Mouse (Mus musculus): ENCODE data around the gene Tmem274. TPM values are rescaled to one million over a fixed set of nuclear protein-coding genes. Genes with fewer than 3 reads are reported as not detected.

Tmem274 gene
- polyA plus RNA-seq, 2 experiments = not detected

GRCm38 (mm10) chr4:149444465-149444864 lies 32.7 kb upstream of the Tmem274 start:
- H3K9ac ChIP-seq (replicated peaks) = no peak overlapping the region
- peak overlapping the region; percentile 79 for H3K4me2 ChIP-seq (ENCODE audit: low read depth)
- TF ChIP-seq EP300 (IDR thresholded peaks at IDR 0.05; ENCODE audit: low read depth) = no peak
- no peak for TF ChIP-seq CTCF (IDR thresholded peaks at IDR 0.05; ENCODE audit: low read depth)

DNA sequence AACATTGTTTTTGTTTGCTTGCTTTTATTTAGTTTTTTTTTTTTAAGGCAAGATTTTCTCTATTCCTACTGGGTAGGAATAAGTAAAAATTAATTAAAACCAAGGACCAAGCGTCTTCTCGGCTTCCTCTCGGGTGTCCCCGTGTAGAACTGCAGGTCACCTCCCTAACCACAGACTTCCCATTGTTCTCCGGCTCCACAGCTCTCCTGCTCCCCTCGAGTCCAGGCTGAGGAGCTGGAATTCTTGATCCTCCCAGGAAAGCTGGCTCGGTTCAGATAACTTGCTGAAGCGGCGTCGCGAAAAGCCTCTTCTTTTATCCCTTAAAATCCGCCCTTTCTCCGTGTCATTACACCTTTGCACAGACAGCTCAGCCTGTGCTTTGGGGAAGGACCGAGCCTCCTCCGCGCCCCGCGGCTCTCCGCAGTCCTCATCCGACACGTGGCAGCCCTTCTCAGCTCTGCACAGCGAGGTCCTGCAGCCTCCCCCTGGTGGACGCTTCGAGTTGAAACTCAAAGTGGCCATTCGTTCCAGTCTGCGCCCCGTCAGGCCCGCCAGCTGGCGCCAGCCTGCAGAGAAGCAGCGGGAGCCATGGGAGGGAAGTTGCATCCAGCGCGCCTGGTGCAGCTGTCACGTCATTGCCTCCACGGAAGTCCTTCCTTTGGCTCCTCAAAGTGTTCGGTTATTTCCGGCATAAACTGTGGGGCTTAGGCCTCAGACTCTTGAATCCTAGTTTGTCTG lies 32.0 kb upstream of the Tmem274 start:
- no peaks in the 10 kb centered on the region for H3K36me3 ChIP-seq (replicated peaks; ENCODE audit: control insufficient read depth, insufficient read depth, low read depth)
- peaks cover 4 to 18% of the 10 kb centered on the region in 2 experiments; a peak in 3 of 4 replicates for H3K4me1 ChIP-seq (replicated peaks; ENCODE audit: control insufficient read depth in 2 of 2, insufficient read depth in 2 of 2, low read length in 1 of 2)
- no peaks in the 10 kb centered on the region for H3K27me3 ChIP-seq (ENCODE audit: control insufficient read depth, insufficient read depth, low read length)
- peak overlapping the region; percentile 6 for H3K27ac ChIP-seq
- H3K4me3 ChIP-seq (ENCODE audit: insufficient read depth in 1 of 2, low read depth in 2 of 2, low read length in 2 of 2) = peak overlapping the region; percentile 39 to 45
- H3K9ac ChIP-seq (replicated peaks) = peak overlapping the region; percentile 51
- DNase-seq (ENCODE audit: low read depth in 3 of 3, low spot score in 3 of 3) (peak; percentile 78 to 80 (median 79)), ATAC-seq (ENCODE audit: insufficient read depth) (peak; percentile 90)
- no peak for TF ChIP-seq EP300 (IDR thresholded peaks at IDR 0.05; ENCODE audit: low read depth)
- TF ChIP-seq CTCF (IDR thresholded peaks at IDR 0.05; ENCODE audit: low read depth) = peak; percentile 96
- no peaks in the 10 kb centered on the region for H3K9me3 ChIP-seq (ENCODE audit: control insufficient read depth, low read length)
- WGBS (ENCODE audit: insufficient replicate concordance) = under 1% methylated on average over 36 of the region's 36 CpGs
- H3K4me2 ChIP-seq (ENCODE audit: low read depth) = peak overlapping the region; percentile 79

More at GRCm38 (mm10) chr4:149444465-149444864, 32.7 kb upstream of the Tmem274 start:
- no peak for ATAC-seq (ENCODE audit: insufficient read depth)
- H3K27me3 ChIP-seq (ENCODE audit: control insufficient read depth, insufficient read depth, low read length) = no peaks in the 10 kb centered on the region
- no peak for DNase-seq (ENCODE audit: low read depth in 3 of 3, low spot score in 3 of 3)
- H3K36me3 ChIP-seq (replicated peaks; ENCODE audit: control insufficient read depth, insufficient read depth, low read depth) = no peaks in the 10 kb centered on the region
- 34% methylated on average over 1 of the region's 1 CpGs for WGBS (ENCODE audit: insufficient replicate concordance)
- H3K4me3 ChIP-seq (ENCODE audit: insufficient read depth in 1 of 2, low read depth in 2 of 2, low read length in 2 of 2) = no peak overlapping the region
- H3K9me3 ChIP-seq (ENCODE audit: control insufficient read depth, low read length) = no peaks in the 10 kb centered on the region
- H3K4me1 ChIP-seq (replicated peaks; ENCODE audit: control insufficient read depth in 2 of 2, insufficient read depth in 2 of 2, low read length in 1 of 2) = peaks cover 4 to 22% of the 10 kb centered on the region in 2 experiments; a peak in 3 of 4 replicates
- H3K27ac ChIP-seq = no peak overlapping the region

DNA sequence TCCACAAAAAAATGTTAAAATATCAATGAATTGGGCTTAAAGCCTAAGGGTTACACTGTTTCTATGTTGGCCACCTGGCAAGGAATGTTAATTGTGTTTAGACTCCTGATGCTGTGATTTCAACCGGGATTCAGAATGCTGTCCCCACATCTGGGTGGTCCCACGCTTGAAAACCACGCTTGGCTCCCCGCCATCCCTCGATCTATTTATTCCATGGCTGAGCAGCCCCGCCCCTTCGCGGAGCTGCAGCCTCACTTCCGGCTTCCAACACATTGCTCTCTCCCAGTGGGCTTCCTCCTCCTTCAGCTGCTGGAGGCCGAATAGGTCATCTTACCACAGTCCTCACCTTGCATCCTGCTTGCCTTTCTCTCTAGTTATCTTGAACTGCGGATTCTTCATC lies 31.3 kb upstream of the Tmem274 start:
- peak overlapping the region; percentile 79 for H3K4me2 ChIP-seq (ENCODE audit: low read depth)
- H3K9me3 ChIP-seq (ENCODE audit: control insufficient read depth, low read length) = no peaks in the 10 kb centered on the region
- ATAC-seq (ENCODE audit: insufficient read depth) (peak; percentile 60), DNase-seq (ENCODE audit: low read depth in 3 of 3, low spot score in 3 of 3) (peak in 2 of 3 experiments; percentile 17 to 29)
- no peaks in the 10 kb centered on the region for H3K27me3 ChIP-seq (ENCODE audit: control insufficient read depth, insufficient read depth, low read length)
- TF ChIP-seq EP300 (IDR thresholded peaks at IDR 0.05; ENCODE audit: low read depth) (no peak), CTCF (IDR thresholded peaks at IDR 0.05; ENCODE audit: low read depth) (no peak)
- 4% methylated on average over 11 of the region's 11 CpGs for whole genome bisulfite sequencing (ENCODE audit: insufficient replicate concordance)
- H3K4me1 ChIP-seq (replicated peaks; ENCODE audit: control insufficient read depth in 2 of 2, insufficient read depth in 2 of 2, low read length in 1 of 2) = peaks cover 4 to 18% of the 10 kb centered on the region in 2 experiments; a peak in 3 of 4 replicates
- peak overlapping the region; percentile 51 for H3K9ac ChIP-seq (replicated peaks)
- H3K4me3 ChIP-seq (ENCODE audit: insufficient read depth in 1 of 2, low read depth in 2 of 2, low read length in 2 of 2) = peak overlapping the region; percentile 45 to 53
- H3K36me3 ChIP-seq (replicated peaks; ENCODE audit: control insufficient read depth, insufficient read depth, low read depth) = no peaks in the 10 kb centered on the region
- H3K27ac ChIP-seq = peak overlapping the region; percentile 6

DNA sequence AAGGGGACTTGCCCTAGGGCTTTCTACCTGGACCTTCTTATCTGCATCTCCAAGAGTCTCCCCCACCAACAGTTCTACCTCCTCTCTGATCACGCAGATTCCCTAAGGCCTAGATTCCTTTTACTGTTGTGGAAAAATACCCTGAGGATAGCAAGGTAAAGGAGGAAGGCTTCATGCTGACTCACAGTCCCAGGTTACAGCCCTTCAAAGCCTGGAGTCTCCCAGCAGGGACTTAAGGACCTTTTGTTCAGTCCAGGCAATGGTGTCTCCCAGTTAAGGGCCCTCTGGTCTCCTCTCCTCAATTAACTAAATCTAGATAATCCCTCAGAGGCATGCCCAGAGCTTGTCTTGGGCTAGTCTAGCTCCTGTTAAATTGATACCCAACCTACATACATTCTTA lies 30.9 kb upstream of the Tmem274 start:
- Histone ChIP-seq H3K27me3 (ENCODE audit: control insufficient read depth, insufficient read depth, low read length) (no peaks in the 10 kb centered on the region), H3K4me3 (ENCODE audit: insufficient read depth in 1 of 2, low read depth in 2 of 2, low read length in 2 of 2) (peak overlapping the region; percentile 45 to 53; a peak in 1 of 4 replicates), H3K9ac (replicated peaks) (peak overlapping the region; percentile 31; the same call in 1 of the 2 replicates), H3K4me2 (ENCODE audit: low read depth) (peak overlapping the region; percentile 79), H3K36me3 (replicated peaks; ENCODE audit: control insufficient read depth, insufficient read depth, low read depth) (no peaks in the 10 kb centered on the region), H3K9me3 (ENCODE audit: control insufficient read depth, low read length) (no peaks in the 10 kb centered on the region), H3K27ac (no peak overlapping the region), H3K4me1 (replicated peaks; ENCODE audit: control insufficient read depth in 2 of 2, insufficient read depth in 2 of 2, low read length in 1 of 2) (peaks cover 4 to 18% of the 10 kb centered on the region in 2 experiments; a peak in 3 of 4 replicates)
- 41% methylated on average over 1 of the region's 1 CpGs for WGBS (ENCODE audit: insufficient replicate concordance)
- no peak for TF ChIP-seq CTCF (IDR thresholded peaks at IDR 0.05; ENCODE audit: low read depth)
- no peak for TF ChIP-seq EP300 (IDR thresholded peaks at IDR 0.05; ENCODE audit: low read depth)
- DNase-seq (ENCODE audit: low read depth in 3 of 3, low spot score in 3 of 3) = no peak
- no peak for ATAC-seq (ENCODE audit: insufficient read depth)

- ATAC-seq (ENCODE audit: insufficient read depth) = no peak
- WGBS (ENCODE audit: insufficient replicate concordance) = 64% methylated on average over 3 of the region's 3 CpGs
- no peak overlapping the region for H3K4me2 ChIP-seq (ENCODE audit: low read depth)
- no peak overlapping the region for H3K4me3 ChIP-seq (ENCODE audit: insufficient read depth in 1 of 2, low read depth in 2 of 2, low read length in 2 of 2)
- DNase-seq (ENCODE audit: low read depth in 3 of 3, low spot score in 3 of 3) = no peak
- no peaks in the 10 kb centered on the region for H3K36me3 ChIP-seq (replicated peaks; ENCODE audit: control insufficient read depth, insufficient read depth, low read depth)
- no peaks in the 10 kb centered on the region for H3K9me3 ChIP-seq (ENCODE audit: control insufficient read depth, low read length)
- no peak overlapping the region for H3K27ac ChIP-seq
- no peaks in the 10 kb centered on the region for H3K27me3 ChIP-seq (ENCODE audit: control insufficient read depth, insufficient read depth, low read length)
- H3K9ac ChIP-seq (replicated peaks) = no peak overlapping the region
- H3K4me1 ChIP-seq (replicated peaks; ENCODE audit: control insufficient read depth in 2 of 2, insufficient read depth in 2 of 2, low read length in 1 of 2) = peaks cover 2 to 8% of the 10 kb centered on the region in 2 experiments; a peak in 3 of 4 replicates
- TF ChIP-seq CTCF (IDR thresholded peaks at IDR 0.05; ENCODE audit: low read depth) (no peak), EP300 (IDR thresholded peaks at IDR 0.05; ENCODE audit: low read depth) (no peak)
Observed at GRCm38 (mm10) chr4:149450636-149451035, 26.5 kb upstream of the Tmem274 start.
